Mouse (Mus musculus): ENCODE results near the gene Prss2.
"Not testable (repeated sequence)": the region's sequence is repeated elsewhere in the genome, so short reads cannot be mapped to it uniquely, and the experiment has no call there.

Prss2 gene

DNA sequence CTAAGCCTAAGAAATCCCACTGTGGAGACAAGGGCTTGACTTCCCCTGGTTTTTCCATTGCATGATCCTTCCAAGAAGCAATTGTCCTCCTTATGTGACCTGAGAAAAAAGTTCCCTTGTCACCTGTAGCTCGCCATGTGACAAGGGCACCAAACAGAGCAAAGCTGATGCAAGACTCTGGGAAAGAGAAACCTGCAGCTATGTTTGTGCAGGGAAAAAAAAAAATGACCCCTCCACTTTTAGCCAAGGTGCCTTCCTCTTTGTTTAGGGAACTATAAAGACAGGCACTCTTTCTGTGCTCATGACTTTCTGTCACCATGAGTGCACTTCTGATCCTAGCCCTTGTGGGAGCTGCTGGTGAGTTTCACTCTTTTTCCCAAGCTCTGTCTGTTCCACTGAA, at the start of gene Prss2:
Gene Prss2 (plus strand): TSS at position 301 of the 400 bp plus-strand sequence.
- DNase-seq, result no peak

DNA sequence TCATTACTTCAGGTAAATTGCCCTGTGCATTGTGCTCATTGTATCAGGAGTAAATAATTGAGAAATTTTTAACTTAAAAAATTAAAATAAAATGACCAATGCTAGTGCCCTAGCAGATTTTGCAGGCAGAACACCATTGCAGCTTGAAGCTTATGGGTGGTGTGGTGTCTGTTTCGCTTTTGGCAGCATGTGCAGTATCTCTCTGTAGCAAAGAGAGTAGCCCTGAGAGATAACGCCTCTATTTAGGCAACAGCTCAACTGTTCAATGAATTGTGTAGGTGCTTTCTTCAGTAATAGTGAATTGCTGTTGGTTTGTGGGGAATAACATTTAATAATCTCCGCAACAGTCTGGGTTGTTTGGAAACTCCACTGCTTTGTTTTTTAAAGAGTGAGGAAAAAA, 22.2 kb upstream of the Prss2 start:
- DNase-seq, result no peak

DNA sequence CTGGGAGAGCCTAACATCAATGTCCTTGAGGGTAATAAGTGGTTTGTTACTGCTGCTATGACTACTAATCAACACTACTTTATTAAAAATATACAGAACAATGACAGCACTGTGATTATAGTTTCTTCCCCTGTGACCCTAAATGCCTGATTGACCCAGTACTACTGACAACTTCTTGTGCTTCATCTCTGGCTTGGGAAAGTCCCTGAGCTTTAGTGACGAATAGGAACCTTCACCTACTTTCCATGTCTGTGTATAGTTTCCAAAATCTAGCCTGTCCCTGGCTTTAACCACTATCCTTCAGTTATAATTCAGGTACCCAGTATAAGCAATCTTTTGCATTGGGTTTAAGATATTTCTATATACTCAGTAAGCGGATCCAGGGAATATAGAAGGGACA, 16.7 kb upstream of the Prss2 start:
- DNase-seq, result no peak

DNA sequence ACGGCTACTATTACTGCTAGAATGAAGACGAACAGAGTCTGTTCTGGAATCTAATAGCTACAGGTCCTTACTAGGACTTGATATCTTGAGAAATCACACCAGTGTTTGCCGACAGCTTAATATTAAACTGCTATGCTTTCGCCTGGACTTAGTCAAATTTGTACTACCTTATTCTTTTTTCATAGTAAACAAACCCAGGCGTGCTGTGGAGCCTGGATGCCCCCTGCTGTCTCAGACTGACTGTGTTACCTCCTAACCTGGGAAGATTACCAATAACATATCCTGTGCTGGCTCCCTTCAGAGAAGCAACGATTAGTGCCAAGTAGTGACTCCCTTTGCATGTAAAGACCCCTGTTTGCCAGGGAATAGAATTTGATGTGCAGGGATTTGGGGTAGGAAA, 16.3 kb upstream of the Prss2 start:
- DNase-seq, result no peak

DNA sequence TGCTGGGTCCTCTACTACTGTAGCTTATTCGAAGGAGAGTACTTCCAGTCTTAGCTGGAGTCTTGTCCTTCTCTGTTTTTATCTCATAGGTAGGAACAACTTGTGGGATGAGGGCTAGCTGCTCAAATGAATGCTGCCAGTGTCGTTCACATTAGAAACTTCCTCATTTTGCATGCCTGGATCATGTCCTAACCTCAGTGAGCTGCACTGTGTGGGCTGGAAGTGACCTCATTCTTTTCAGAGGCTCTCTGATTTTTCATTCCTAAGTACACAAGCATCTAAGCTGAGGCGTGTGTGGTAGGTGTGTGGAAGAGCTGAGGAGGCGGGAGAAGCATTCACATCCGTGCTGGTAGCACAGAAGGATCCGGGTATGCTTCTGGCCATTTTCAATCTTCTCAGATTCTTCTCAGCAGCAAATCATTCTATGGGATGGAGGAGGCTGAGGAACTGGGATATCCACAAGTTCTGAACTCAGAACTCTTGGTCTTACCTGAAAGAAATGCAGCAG, 3.5 kb upstream of the Prss2 start:
- no peak for DNase-seq

DNA sequence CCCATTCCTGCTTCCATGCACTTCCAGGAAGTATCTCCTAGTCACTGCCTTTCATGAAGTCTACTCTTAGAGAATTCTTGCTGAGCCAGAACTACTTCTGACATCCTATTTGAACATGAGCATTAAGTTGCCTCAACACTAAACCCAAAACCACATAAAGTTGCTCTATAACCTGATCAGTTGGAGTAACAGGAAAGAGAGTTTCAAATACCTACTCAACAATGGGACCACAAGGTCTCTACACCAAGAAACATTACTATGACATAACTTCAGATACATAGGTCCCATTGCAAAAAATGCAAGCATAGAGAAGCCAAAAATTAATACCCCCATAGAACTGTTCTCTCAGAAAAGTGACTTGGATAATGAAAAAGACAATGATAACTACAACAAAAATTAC, 4.9 kb downstream of the Prss2 start:
- no peak for DNase-seq

DNA sequence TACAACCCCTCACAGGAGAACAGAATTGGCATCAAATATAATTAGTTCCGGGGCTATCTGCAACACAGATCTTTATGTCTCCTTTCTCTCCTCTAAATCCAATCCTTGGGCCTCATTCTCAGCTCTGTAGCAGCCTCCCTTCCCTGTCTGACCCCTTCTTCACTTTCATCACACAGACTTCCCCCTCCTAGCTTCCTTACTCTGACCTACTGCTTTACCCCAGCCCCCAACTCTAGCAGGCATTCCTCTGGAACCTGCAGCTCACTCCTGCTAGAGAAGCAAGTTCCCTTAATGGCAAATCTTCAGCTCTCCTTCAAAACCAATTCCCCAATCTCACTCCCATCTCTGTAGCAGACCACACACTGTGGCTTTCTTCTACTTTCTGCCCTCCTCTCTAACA, 5.8 kb downstream of the Prss2 start:
- DNase-seq, result no peak

DNA sequence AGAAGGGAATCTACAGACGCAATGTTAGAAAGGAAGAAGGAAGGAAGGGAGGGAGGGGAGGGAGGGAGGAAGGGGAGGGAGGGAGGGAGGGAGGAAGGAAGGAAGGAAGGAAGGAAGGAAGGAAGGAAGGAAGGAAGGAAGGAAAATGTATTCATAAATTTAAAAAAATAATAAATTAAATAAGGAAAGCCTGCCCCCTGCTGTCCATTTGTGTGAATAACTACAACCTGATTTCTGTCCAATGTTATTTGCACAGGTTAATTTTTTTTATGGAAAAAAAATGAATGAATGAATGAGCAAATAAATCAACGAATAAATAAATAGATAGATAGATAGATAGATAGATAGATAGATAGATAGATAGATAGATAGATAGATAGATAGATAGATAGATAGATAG, 8.4 kb downstream of the Prss2 start:
- DNase-seq, result not testable (repeated sequence)

DNA sequence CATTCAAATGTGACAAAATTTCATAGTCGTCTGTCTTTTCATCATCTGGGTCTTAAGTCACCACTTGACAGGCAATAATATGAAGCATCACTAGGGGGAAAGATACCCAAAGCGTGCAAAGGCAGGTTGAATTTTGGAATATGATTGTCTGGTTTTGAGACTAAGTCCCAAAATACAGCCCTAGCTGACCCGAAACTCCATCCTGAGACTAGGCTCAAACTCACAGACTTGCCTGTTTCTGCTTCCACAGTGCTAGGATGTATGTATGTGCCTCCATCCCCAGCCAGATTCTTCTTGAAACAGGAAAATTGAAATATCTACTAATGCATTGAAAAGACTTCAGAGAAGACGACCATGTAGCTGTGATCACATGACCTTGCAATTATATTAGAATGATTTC, 10.6 kb downstream of the Prss2 start:
- DNase-seq, result no peak

DNA sequence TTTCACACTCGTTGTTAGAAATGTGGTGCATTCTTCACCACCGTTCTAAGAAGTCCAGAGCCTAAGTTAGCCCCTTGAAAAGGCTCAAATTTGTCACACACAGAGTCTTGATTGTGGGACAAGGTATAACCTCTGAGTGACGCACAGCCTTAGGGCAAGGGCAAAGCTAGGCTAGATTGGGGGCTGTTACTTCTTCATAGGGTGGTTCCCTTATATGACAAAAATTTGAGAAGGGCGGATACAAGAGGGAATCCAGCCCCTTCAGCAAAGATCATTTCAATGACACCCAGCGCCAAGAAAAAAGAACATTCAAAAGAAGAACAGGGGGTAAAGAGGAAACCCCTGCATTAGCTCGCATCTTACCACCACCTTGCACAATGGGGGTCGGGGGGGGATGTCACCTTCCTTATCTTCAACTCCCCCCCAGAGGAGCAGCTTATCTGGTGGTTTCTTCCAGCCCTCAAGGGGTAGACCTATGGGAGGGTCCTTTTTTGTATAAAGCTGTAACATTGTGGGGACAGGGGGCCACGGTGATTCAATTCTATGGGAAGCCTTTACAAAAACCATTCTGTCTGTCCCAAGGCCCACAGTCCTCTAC, 11.2 kb downstream of the Prss2 start:
- DNase-seq, result no peak

DNA sequence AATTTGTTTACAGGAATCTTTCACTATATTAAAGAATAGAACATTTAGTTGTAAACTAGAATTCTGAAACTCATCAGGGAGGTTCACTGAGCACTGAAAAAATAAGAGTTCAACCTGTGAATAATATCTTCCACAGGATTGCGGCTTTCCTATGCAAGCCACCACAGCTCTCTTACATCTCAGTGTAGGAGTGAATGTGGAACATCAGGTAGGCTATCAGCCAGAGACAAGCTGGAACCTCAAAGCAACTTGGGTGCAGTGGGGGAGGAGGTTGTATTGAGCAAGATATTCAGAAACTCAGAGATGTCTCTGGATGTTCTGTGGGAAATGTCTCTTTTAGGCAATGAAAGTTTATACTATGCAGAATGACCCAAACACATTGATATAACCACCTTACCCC, 15.8 kb downstream of the Prss2 start:
- DNase-seq, result no peak

DNA sequence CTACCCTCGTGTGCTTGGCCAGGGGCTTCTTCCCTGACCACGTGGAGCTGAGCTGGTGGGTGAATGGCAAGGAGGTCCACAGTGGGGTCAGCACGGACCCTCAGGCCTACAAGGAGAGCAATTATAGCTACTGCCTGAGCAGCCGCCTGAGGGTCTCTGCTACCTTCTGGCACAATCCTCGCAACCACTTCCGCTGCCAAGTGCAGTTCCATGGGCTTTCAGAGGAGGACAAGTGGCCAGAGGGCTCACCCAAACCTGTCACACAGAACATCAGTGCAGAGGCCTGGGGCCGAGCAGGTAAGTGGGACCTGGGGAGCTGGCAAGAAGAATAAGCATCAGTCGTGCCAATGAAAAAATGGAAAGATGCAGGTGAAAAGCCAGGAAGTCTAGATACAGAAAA, 16.7 kb downstream of the Prss2 start:
- DNase-seq, result not testable (repeated sequence)

DNA sequence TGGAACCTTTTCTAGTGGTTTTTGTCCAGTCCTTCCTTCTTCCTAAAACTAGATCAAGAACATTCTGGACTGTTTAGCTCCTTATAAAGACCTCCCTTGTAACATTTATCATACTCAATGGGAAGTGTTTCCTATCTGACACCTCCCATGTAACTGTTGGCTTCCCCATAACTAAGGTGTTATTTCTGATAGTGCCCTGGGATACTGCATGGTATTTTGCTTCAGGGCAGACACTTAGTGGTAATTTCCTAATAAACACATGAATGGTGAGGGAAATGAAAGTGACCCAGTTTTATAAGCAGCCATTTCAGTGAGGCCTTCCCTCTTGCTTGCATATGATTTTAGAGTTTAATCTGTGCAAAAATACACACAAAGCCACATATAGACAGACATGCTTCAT, 19.2 kb downstream of the Prss2 start:
- no peak for DNase-seq

DNA sequence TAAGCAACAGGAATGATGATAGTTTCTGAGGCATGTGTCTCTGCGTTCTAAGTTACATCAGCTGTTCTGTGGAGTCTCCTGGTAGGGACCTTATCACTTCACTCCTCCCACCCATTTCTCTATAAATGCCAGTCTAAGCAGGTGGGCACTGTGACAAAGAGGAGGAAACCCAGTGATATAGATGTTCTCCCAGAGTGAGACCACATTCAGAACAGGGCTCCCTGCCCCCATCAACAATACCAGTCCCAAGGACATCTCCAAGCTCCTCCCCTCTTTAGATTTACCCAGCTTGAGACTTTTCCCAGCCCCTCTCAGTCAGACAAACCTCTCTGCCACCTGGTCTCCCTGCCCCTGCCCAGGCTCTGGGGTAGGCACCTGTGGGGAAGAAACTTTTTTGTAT, 20.2 kb downstream of the Prss2 start:
- no peak for DNase-seq

DNA sequence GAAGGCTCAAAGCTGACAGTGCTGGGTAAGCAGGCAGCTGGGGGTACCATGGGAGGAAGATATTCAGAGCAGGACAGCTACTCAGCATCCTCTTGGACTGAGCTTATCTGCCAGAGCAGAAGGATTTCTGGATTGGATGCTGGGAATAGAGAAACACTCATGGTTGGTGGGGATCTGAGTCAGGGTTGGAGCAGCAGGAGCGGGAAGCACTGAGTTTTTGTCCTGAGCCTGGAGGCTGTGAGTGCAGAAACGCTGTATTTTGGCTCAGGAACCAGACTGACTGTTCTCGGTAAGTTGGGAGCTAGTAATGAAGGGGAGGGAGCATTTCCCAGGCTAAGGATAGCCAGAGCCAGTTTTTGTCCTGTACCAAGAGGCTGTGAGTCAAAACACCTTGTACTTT, 21.4 kb downstream of the Prss2 start:
- no peak for DNase-seq

DNA sequence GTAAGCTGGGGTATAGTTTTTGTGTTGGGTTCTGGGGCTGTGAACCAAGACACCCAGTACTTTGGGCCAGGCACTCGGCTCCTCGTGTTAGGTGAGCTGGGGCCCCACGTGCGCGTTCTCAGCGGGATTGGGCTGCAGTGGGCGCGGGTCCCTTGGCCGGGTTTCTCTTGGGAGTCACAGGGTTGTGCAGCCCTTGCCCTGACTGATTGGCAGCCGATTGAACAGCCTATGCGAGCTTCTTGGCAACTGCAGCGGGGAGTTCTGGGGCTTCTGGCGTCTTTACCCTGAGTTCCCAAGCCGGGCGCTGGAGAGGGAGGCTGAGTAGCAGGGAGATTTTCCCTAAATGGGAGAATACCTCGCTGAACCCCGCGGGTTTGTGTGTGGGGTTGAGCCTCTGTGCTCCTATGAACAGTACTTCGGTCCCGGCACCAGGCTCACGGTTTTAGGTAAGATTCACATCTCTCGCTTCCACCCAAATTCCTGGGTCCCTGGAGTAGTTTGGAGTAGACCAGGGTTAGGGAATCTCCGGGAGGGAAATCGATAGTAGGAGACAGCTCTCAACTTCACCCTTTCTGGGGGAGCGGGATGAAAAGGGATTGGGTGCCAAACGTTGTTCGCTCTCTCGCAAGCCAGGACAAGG, 21.9 kb downstream of the Prss2 start:
- DNase-seq, result no peak

DNA sequence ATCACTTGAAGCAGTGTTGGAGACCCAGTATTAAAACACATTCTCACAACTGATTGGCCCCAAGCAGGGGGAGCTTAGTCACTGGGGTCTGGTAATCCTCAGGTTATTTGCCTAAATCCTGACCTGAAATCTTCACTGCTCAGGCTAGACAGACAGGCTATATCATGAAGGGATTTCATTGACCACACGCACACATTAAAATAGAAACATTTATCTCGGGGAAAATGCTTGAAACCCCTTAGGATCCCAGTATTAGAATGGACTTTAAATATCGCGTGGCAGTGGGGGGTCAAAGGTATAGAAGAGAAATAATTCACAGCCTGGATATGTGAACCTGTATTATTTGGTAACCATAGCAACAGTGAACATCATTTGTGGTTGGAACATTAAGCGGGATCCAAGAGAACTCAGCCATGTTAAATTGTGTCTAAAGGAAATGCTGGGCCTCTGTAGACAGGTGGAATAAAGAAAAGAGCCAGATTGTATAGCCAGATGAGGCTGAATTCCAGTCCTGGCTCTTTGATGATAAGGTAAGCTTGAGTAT, 22.9 kb downstream of the Prss2 start:
- no peak for DNase-seq

DNA sequence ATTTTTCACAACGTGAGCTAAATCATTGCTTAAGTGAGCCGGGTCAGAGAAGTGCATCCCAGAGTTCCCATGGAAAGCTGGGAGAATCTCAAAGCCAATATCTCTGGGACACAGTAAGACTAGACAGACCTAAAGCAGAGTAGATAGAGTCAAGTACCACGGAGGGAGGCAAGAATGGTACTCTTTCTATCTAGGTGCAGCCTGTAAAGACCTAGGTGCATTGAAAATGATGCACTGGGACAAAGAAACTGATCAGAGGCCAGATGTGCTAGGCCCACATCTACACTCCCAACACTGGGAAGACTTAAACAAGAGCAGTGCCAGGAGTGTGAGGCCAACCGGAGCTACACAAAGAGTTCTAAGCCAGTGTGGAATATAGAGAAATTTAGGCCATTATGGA, 23.7 kb downstream of the Prss2 start:
- DNase-seq, result no peak

DNA sequence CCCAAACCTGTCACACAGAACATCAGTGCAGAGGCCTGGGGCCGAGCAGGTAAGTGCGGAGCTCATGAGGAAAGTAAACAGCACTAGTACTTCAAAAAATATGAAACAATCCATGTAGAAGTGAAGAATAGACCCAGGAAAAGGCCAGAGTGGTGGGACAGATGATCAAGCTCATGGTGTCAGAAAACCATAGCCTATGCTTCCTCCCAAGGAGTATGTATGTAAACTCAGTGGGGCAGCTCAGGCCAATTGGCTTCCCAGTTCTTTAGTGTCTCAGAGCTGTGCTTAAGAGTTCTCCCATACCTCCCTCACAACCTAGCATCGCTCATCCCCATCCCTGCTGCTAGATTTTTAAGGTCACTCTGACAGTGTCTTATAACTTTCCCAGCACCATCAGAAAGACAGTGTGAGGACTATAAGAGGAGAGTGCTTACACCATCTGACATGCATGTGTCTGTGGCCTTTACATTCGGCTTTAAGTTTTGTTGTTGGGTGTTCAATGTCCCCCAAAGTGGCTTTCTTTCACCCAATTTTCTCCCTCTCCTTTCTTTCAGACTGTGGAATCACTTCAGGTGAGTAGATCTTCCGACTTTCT, 25.6 kb downstream of the Prss2 start:
- DNase-seq, result no peak

DNA sequence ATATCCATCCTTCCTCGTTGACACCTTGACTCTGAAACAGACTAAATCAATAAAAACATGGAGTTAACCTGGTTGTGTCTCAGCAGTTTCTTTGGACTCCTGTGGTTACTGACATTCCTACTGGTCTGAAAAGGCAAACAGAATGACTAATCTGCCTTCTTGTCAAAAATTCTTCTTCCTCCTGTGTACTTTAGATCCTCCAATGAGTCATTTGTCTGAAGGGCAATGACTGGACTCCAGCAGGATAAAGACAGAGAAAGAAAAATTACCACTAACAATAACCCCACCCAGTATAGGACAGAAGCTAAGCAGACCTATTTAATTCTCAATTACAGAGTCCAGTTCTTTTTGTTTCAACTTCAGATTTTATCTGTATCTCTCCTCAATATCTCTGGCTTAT, 26.7 kb downstream of the Prss2 start:
- DNase-seq, result no peak

DNA sequence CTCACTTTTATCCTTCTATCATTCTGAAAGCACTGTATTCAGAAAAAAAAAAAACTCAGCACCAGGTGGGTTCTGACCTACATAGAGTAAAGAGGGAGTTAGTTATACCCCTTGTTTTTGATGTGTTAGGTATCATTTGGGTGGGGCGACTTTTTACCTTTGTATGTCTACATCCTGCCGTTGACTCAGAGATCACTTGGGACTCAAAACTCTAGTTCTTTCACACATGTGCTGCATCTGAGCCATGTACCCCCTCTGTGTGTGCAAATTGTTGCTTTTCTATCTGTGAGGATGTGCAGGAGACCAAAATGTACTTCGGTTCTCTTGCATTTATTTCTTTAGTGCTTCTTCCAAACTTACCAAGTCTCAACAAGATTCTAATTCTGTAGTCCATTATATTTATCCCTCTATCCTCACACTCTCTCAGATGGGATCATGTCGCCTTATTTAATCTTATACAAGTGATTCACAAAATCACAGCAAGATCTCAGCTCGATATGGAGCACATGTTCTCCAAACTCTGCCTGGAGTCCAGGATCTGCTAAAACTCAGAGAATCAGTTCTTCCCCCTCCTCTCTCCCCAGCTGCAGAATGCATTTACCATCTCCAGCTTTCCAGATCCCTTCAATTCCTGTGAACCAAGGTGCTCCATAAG, 31.9 kb downstream of the Prss2 start:
- DNase-seq, result no peak

DNA sequence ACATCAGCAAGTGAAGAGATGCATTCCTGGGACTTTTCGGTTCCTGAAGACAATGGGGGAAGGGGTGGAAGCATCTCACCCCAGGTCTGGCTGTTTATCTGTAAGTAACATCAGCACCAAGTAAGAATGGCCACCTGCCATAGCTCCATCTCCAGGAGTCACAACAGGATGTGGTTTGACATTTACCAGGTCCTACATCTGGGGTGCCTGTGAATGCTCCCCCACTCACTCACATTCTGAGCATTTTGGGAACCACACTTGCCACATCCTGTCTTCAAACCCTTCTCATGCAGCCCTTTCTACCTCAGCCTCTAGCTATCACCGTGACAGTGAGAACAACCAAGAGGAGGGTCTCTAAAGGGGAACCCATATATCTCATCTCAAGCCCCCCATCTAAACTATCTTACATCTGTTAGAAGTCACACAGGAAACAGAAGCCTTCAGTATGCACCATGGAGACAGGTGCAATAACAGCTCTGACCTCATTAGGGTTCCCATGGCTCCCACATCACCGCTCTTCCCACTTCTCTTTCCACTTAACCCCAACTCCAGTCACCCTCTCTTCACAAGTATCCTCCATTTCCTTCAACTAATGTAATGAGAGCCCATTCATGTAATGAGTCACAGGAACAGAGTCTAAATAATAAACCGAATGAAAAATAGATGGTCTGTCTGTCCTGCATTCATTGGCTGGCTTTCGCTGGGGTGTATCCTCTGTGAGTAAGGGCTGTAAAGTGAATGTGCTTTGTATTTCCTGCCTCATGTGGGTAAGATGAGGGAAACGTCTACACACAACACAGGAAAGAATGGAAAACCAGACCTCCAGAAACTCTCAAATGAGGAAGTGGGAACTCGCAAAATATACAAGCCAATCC, 32.9 kb downstream of the Prss2 start:
- peak in 1 of 2 experiments; percentile 8 for DNase-seq

DNA sequence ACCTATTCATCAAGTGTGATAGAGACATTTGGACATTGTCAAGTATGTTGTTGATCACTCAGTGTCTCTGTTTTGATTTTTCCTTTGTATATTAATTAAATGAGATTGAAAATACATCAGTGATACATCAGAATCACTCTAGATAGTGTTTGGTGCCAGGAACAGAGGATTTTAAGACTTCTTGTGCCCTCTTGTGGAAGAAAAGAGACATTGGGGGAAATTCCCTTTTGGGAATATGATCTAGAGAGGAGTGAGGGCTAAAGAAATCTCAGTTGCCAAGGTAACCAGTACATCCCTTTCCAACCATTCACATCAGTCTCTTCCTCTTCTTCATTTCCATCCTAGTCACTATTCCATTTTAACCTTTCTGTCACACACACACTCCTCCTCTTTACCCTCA, 34.8 kb downstream of the Prss2 start:
- no peak for DNase-seq
